Mouse (Mus musculus) intestine, embryonic 16.5 days (tissue): ENCODE measurements around the gene Angel2. TPM values are rescaled to one million over a fixed set of nuclear protein-coding genes. Genes with fewer than 3 reads are reported as not detected.

Source experiments
- ATAC-seq: fragments of 200-750 bp; cut with Nextera tagmentation; 2 replicates; pipeline ENCODE4 v1.8.0; 2017; ENCODE audit warnings: moderate TSS enrichment, moderate library complexity
- H3K27ac ChIP-seq: fragments of 300-500 bp; sonication (generic); 2 replicates; pipeline ENCODE4 v1.5.1; 2014; ENCODE audit warnings: mild to moderate bottlenecking, low read length
- H3K27me3 ChIP-seq: fragments of 300-500 bp; sonication (generic); replicated peaks from 2 replicates; pipeline ENCODE4 v1.6.1; 2014; ENCODE audit warnings: low read length, control low read depth, mixed read lengths; ENCODE audit not compliant: control insufficient read depth, insufficient read depth
- H3K36me3 ChIP-seq: fragments of 300-500 bp; sonication (generic); 2 replicates; pipeline ENCODE4 v1.6.1; 2014; ENCODE audit warnings: low read length, control low read depth; ENCODE audit not compliant: control insufficient read depth, insufficient read depth
- H3K4me1 ChIP-seq: fragments of 300-500 bp; sonication (generic); 2 replicates; pipeline ENCODE4 v1.6.1; 2014; ENCODE audit warnings: low read length, control low read depth, mixed read lengths; ENCODE audit not compliant: control insufficient read depth, insufficient read depth
- H3K4me2 ChIP-seq: fragments of 300-500 bp; sonication (generic); 2 replicates; pipeline ENCODE4 v1.6.1; 2014; ENCODE audit warnings: low read depth, low read length, control low read depth
- H3K4me3 ChIP-seq: fragments of 300-500 bp; sonication (generic); 2 replicates; pipeline ENCODE4 v1.5.1; 2014; ENCODE audit warnings: mild to moderate bottlenecking, low read length
- H3K9ac ChIP-seq: fragments of 300-500 bp; sonication (generic); 2 replicates; pipeline ENCODE4 v1.6.1; 2014; ENCODE audit warnings: low read depth, low read length
- H3K9me3 ChIP-seq: fragments of 300-500 bp; sonication (generic); 2 replicates; pipeline ENCODE4 v1.6.1; 2016; ENCODE audit warnings: low read length, control low read depth; ENCODE audit not compliant: control insufficient read depth
- WGBS: fragments of 180-500 bp; shearing (Covaris S2); extraction: QIAGEN DNeasy Blood & Tissue Kit; methylation state at CpG from one replicate; pipeline ENCODE4 v1.1.7; 2014; 5-methylcytosine and 5-hydroxymethylcytosine counted together
- polyA plus RNA-seq: library from polyadenylated mRNA; unstranded; fragments of >200 nt; fragmentation: Nextera tagmentation; extraction: Ambion mirVana; gene quantifications from 2 replicates; pipeline ENCODE4 v1.2.1, GENCODE M21; 2015

Angel2 gene
- polyA plus RNA-seq, 1 experiment from 2014 or later: 30.9 TPM

DNA sequence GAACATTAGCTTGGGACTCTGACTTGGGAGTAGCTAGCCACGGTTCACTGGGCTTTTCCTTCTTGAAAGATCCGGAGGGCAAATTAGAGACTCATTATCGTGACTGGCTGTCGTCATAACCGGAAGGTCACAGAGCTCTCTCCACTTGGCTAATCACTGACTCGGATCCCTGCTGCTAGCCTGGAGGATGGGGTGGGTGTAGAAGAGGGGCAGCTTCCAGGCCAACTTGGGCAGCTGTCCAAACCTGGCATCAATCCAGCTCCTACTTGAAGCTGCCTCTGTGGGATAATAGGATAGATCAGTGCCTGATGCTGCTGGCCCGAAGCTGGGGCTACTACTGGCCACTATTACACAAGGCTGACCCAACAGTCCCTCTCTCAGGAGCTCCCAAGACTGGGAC lies 70.6 kb downstream of the Angel2 start:
- no peak for ATAC-seq
- no peaks in the 10 kb centered on the region for H3K27me3 ChIP-seq
- H3K27ac ChIP-seq: no peak overlapping the region
- H3K4me1 ChIP-seq: no peaks in the 10 kb centered on the region
- no peaks in the 10 kb centered on the region for H3K36me3 ChIP-seq
- H3K9me3 ChIP-seq: 0 out of 2 replicates have a peak, but pooled peaks cover 3% of the 10 kb centered on the region
- H3K4me2 ChIP-seq: no peak overlapping the region
- 58% methylated on average over 7 of the region's 7 CpGs for WGBS
- no peak overlapping the region for H3K4me3 ChIP-seq
- no peak overlapping the region for H3K9ac ChIP-seq

DNA sequence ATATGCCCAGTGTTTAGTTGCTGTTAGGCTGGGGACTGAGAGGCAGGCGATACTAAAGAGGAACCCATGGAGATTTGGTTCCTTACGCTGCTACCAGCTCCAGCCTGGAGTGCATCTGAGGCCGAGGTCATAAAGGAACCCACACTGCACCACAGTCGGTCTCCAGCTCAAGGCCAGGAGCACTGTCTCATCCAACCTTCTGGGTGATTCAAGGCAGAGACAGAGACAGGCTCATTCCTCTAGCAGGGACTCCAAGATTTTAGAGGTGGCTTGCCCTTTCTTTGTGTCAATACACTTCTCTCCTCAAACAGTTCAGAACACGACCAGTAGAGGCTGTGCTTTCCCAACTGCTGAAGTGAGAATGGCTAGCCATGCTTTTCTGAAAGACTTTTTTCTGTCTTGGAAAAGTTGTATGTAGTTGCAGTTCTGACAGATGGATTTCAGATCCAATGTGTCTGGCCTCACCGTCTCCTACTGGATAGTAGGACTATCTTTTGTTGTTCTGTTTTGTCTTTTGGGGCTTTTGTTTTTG lies 71.5 kb downstream of the Angel2 start:
- no peak overlapping the region for H3K4me3 ChIP-seq
- H3K27me3 ChIP-seq: no peaks in the 10 kb centered on the region
- ATAC-seq: no peak
- H3K9ac ChIP-seq: no peak overlapping the region
- no peaks in the 10 kb centered on the region for H3K4me1 ChIP-seq
- WGBS: 70% methylated on average over 6 of the region's 6 CpGs
- no peak overlapping the region for H3K4me2 ChIP-seq
- H3K9me3 ChIP-seq: 0 out of 2 replicates have a peak, but pooled peaks cover 3% of the 10 kb centered on the region
- no peak overlapping the region for H3K27ac ChIP-seq
- no peaks in the 10 kb centered on the region for H3K36me3 ChIP-seq

Other genes starting within 250 kb of the Angel2 start
- 11.8 and 12.1 TPM in 2 replicates for gene Rps6kc1, start 13.3 kb upstream of the Angel2 start, polyA plus RNA-seq
- gene Vash2, start 54.2 kb downstream of the Angel2 start, polyA plus RNA-seq: 11.9 and 12.3 TPM in 2 replicates
- gene Flvcr1, start 101.0 kb downstream of the Angel2 start, polyA plus RNA-seq: 8.4 and 14.2 TPM in 2 replicates
- 0.61 TPM in 1 of 2 replicates, not detected in the other for gene Spata45, start 111.5 kb downstream of the Angel2 start, polyA plus RNA-seq
- gene Tatdn3, start 137.8 kb downstream of the Angel2 start, polyA plus RNA-seq: 13.4 and 13.9 TPM in 2 replicates
- gene Nsl1, start 137.9 kb downstream of the Angel2 start, polyA plus RNA-seq: 14.0 and 16.2 TPM in 2 replicates
- 8.4 and 9.0 TPM in 2 replicates for gene Batf3, start 172.7 kb downstream of the Angel2 start, polyA plus RNA-seq
- not detected in 2 replicates for gene Fam71a, start 239.7 kb downstream of the Angel2 start, polyA plus RNA-seq